Mouse (Mus musculus): Measurements from ENCODE around the gene Eif4e. TPM values are rescaled to one million over a fixed set of nuclear protein-coding genes. Genes with fewer than 3 reads are reported as not detected.
A peak's percentile ranks its signal among the peaks of the same experiment; 100 is the strongest.

The Eif4e gene
- polyA plus RNA-seq, 1 experiment: 33.6 TPM

DNA sequence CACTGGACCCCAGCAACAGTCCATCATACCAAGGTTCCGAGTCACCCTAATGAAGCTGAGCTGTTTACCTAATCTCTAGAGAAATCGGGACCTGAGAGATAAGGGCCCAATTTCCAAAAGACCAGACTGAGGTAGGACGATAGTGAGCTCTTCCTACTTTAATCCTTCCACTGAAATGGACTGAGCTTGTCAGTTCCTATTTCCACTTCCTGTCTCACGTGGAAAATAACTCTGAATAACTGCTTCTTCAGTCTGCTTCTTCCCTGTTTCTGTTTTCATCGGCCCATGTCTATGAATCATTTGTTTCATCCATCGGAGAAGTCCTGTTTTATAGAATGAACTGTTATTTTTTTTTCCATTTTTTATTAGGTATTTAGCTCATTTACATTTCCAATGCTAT, 6.8 kb upstream of the Eif4e start:
- TF ChIP-seq CTCF (conservative IDR thresholded peaks at IDR 0.05; ENCODE audit: insufficient read depth, insufficient read length, low read depth, low read length) (no peak), POLR2A (IDR thresholded peaks at IDR 0.05; ENCODE audit: low read depth, low read length) (no peak)
- DNase-seq: no peak
- Histone ChIP-seq H3K27ac (ENCODE audit: insufficient read depth, low read depth, low read length) (no peak overlapping the region), H3K4me3 (ENCODE audit: insufficient read depth, low read depth, low read length) (no peak overlapping the region), H3K27me3 (replicated peaks; ENCODE audit: control insufficient read depth, insufficient read depth, low read length) (no peaks in the 10 kb centered on the region), H3K36me3 (ENCODE audit: control insufficient read depth, insufficient read depth, low read length) (no peaks in the 10 kb centered on the region), H3K4me1 (ENCODE audit: control insufficient read depth, insufficient read depth, low read length) (no peaks in the 10 kb centered on the region; the same call in 1 of the 2 replicates)
- 87% methylated on average over 6 of the region's 6 CpGs for WGBS

DNA sequence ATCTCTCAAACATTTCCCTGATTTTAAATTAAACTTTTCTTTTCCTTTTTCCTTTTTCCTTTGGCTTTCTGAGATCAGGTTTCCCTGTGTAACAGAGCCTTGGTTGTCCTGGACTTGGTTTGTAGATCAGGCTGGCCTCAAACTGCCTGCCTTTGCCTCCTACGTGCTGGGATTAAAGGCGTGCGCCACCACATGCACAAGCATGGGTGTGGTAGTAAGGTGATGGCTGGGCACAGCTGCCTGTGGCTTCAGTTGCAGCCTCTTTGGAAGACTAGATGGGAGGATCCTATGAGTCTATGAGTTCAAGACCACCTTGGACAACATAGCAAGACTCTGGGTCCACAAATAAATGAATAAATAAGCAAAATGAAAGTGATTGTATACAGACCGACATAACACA, 2.0 kb upstream of the Eif4e start:
- TF ChIP-seq CTCF (conservative IDR thresholded peaks at IDR 0.05; ENCODE audit: insufficient read depth, insufficient read length, low read depth, low read length): no peak
- TF ChIP-seq POLR2A (IDR thresholded peaks at IDR 0.05; ENCODE audit: low read depth, low read length): no peak
- 97% methylated on average over 4 of the region's 4 CpGs for WGBS
- Histone ChIP-seq H3K36me3 (ENCODE audit: control insufficient read depth, insufficient read depth, low read length) (no peaks in the 10 kb centered on the region), H3K27ac (ENCODE audit: insufficient read depth, low read depth, low read length) (no peak overlapping the region), H3K4me1 (ENCODE audit: control insufficient read depth, insufficient read depth, low read length) (0 out of 2 replicates have a peak, but pooled peaks cover 3% of the 10 kb centered on the region), H3K4me3 (ENCODE audit: insufficient read depth, low read depth, low read length) (no peak overlapping the region), H3K27me3 (replicated peaks; ENCODE audit: control insufficient read depth, insufficient read depth, low read length) (no peaks in the 10 kb centered on the region)
- no peak for DNase-seq

DNA sequence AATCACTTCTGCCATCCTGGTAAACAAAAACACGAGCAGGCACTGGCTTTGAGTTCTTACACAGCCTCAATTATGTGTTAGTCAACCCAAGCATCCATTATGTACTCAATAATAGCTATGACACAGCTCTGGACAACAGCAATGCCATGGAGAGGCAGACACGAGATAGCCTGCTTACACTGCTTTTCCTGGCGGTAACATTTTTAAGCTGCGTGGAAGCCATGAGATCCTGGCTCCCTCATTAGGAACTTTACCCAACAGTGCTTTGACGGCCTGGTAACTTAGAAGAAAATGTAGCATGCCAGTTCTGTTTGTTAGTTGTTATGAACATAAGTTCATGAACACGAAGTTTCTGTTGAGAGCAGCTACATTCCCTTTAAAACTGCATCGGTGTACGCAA, 485 bp upstream of the Eif4e start:
- no peak for TF ChIP-seq CTCF (conservative IDR thresholded peaks at IDR 0.05; ENCODE audit: insufficient read depth, insufficient read length, low read depth, low read length)
- no peak for TF ChIP-seq POLR2A (IDR thresholded peaks at IDR 0.05; ENCODE audit: low read depth, low read length)
- WGBS: 89% methylated on average over 8 of the region's 8 CpGs
- no peak for DNase-seq
- Histone ChIP-seq H3K4me1 (ENCODE audit: control insufficient read depth, insufficient read depth, low read length) (0 out of 2 replicates have a peak, but pooled peaks cover 6% of the 10 kb centered on the region), H3K27ac (ENCODE audit: insufficient read depth, low read depth, low read length) (no peak overlapping the region), H3K36me3 (ENCODE audit: control insufficient read depth, insufficient read depth, low read length) (no peaks in the 10 kb centered on the region), H3K4me3 (ENCODE audit: insufficient read depth, low read depth, low read length) (no peak overlapping the region), H3K27me3 (replicated peaks; ENCODE audit: control insufficient read depth, insufficient read depth, low read length) (no peaks in the 10 kb centered on the region)

DNA sequence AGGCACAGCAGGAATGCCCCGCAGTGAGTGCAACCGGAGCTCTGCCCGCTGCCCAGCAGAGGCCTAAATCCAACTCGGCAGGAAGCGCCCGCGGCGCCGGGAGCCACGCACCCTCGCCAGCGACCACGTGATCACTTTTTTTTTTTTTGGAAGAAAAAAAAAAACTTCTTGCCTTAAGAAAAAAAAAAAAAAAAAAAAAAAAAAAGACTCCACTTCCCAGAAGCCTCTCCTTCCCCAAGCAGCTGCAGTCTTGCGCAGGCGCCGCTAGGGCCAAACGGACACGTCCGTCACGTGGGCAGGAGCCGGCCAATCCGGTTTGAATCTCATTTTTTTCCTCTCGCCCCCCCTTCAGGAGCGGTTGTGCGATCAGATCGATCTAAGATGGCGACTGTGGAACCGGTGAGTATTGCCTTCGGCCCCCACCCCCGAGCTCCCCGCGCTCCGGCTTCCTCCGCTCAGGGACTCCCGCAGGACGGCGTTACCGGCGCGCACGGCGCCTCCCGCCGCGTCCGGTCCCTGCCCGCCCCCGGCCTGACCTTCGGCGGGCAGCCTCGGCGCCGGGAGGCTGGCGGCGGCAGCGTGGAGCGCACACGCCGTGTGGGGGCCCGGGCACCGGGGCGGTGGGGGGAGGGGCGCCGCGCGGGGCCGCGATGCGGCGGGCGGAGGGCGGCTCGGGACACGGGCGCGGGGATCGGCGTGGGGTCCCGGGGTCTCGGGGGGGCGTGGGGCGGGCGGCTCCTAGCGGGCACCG, 1.1 kb downstream of the Eif4e start:
- peaks cover 14% of the 10 kb centered on the region; the same call in 1 of the 2 replicates for H3K4me1 ChIP-seq (ENCODE audit: control insufficient read depth, insufficient read depth, low read length)
- TF ChIP-seq POLR2A (IDR thresholded peaks at IDR 0.05; ENCODE audit: low read depth, low read length): peak; percentile 89
- no peak for TF ChIP-seq CTCF (conservative IDR thresholded peaks at IDR 0.05; ENCODE audit: insufficient read depth, insufficient read length, low read depth, low read length)
- no peaks in the 10 kb centered on the region for H3K36me3 ChIP-seq (ENCODE audit: control insufficient read depth, insufficient read depth, low read length)
- H3K27me3 ChIP-seq (replicated peaks; ENCODE audit: control insufficient read depth, insufficient read depth, low read length): no peaks in the 10 kb centered on the region
- peak overlapping the region; percentile 84 for H3K4me3 ChIP-seq (ENCODE audit: insufficient read depth, low read depth, low read length)
- H3K27ac ChIP-seq (ENCODE audit: insufficient read depth, low read depth, low read length): peak overlapping the region; percentile 92
- WGBS: under 1% methylated on average over 85 of the region's 85 CpGs
- DNase-seq: peak; percentile 99

DNA sequence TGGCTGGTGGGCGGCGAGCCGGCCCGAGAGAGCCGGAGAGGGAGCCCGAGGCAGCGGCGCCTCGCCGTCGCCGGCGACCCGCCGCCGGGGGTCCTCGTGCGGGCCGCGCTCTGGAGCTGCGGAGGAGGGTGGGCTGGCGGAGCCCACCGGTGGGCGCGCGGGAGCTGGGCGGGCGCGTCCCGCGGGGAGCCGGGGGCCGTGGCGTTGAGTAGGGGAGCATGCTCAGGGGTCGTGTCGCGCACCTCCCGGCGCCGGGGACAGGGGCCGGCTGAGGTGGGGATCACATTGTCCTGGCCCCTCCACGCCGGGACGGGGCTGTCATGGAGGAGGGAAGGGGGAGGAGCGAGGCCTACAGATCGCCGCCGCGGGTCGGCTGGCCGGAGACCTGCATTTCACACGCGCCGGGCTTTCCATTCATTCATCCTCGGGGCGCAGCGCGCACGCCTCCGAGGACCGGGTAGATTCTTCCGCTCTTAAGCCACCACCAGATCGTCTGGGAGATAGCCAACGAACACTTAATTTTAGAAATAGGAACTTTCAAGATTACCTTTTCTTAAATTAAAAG, 1.8 kb downstream of the Eif4e start:
- H3K27me3 ChIP-seq (replicated peaks; ENCODE audit: control insufficient read depth, insufficient read depth, low read length): no peaks in the 10 kb centered on the region
- peak; percentile 76 for DNase-seq
- peak overlapping the region; percentile 84 for H3K4me3 ChIP-seq (ENCODE audit: insufficient read depth, low read depth, low read length)
- no peaks in the 10 kb centered on the region for H3K36me3 ChIP-seq (ENCODE audit: control insufficient read depth, insufficient read depth, low read length)
- no peak overlapping the region for H3K27ac ChIP-seq (ENCODE audit: insufficient read depth, low read depth, low read length)
- WGBS: under 1% methylated on average over 57 of the region's 64 CpGs
- H3K4me1 ChIP-seq (ENCODE audit: control insufficient read depth, insufficient read depth, low read length): peaks cover 14% of the 10 kb centered on the region; the same call in 1 of the 2 replicates
- TF ChIP-seq POLR2A (IDR thresholded peaks at IDR 0.05; ENCODE audit: low read depth, low read length): no peak
- no peak for TF ChIP-seq CTCF (conservative IDR thresholded peaks at IDR 0.05; ENCODE audit: insufficient read depth, insufficient read length, low read depth, low read length)

DNA sequence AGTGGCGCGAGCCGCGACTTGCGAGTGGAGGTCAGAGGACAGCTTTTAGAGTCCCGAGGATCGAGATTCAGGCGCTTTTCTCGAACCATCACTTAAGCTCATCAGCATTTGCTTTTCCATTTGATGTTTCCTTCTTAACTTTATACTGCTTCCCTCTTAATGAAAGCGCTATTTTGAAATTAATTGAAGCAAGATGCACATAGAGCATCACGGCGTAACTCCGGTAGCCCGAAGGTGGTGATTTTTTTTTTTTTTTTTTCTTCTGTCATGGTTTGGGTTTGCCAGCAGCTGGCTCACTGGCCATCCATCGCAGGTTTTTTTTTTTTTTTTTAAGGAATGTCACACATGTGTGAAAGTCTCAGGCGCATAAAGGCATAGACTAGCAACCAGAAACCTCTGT, 2.3 kb downstream of the Eif4e start:
- Histone ChIP-seq H3K4me3 (ENCODE audit: insufficient read depth, low read depth, low read length) (peak overlapping the region; percentile 84; the same call in 1 of the 2 replicates), H3K27me3 (replicated peaks; ENCODE audit: control insufficient read depth, insufficient read depth, low read length) (no peaks in the 10 kb centered on the region), H3K36me3 (ENCODE audit: control insufficient read depth, insufficient read depth, low read length) (no peaks in the 10 kb centered on the region), H3K27ac (ENCODE audit: insufficient read depth, low read depth, low read length) (no peak overlapping the region), H3K4me1 (ENCODE audit: control insufficient read depth, insufficient read depth, low read length) (peaks cover 14% of the 10 kb centered on the region; the same call in 1 of the 2 replicates)
- TF ChIP-seq CTCF (conservative IDR thresholded peaks at IDR 0.05; ENCODE audit: insufficient read depth, insufficient read length, low read depth, low read length): no peak
- TF ChIP-seq POLR2A (IDR thresholded peaks at IDR 0.05; ENCODE audit: low read depth, low read length): no peak
- 4% methylated on average over 16 of the region's 16 CpGs for WGBS
- DNase-seq: no peak

All from kidney, adult 2 months (tissue).